Mouse (Mus musculus) testis, adult 2 months (tissue): ENCODE data around the gene Aqp12.

Source experiments
- CTCF ChIP-seq: fragments of 200-500 bp; IDR thresholded peaks from 2 replicates; pipeline ENCODE4 v1.5.1; 2012; ENCODE audit warnings: low read depth, mild to moderate bottlenecking, inconsistent platforms, low read length, moderate library complexity; ENCODE audit not compliant: control insufficient read depth, insufficient read depth, insufficient replicate concordance
- POLR2A ChIP-seq: fragments of 200-500 bp; IDR thresholded peaks from 2 replicates; pipeline ENCODE4 v1.6.1; 2012; ENCODE audit warnings: low read depth, mild to moderate bottlenecking, inconsistent platforms, low read length, moderate library complexity; ENCODE audit not compliant: control insufficient read depth

DNA sequence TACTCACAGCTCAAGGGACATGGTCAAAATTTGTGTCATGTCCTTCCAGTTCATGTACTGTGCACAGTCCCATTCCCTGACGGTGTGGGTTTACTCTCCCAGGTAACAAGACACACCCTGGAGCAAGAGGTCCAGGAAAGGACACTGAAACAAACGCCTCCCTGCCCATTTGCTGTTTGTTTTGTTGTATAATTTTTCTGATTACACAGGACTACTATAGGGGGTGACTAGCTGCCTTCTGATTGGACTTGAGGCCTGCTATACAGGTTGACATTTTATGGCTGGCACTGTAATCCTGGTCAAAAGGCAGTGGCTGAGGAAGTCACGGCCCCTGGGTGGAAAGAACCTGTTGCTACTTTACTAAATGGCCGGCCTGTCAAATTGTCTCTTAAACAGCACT, 16.2 kb upstream of the Aqp12 start:
- TF ChIP-seq CTCF (no peak), POLR2A (no peak)
